ENCODE assay signal across 15 mouse cellular contexts in the genomic region with DNA sequence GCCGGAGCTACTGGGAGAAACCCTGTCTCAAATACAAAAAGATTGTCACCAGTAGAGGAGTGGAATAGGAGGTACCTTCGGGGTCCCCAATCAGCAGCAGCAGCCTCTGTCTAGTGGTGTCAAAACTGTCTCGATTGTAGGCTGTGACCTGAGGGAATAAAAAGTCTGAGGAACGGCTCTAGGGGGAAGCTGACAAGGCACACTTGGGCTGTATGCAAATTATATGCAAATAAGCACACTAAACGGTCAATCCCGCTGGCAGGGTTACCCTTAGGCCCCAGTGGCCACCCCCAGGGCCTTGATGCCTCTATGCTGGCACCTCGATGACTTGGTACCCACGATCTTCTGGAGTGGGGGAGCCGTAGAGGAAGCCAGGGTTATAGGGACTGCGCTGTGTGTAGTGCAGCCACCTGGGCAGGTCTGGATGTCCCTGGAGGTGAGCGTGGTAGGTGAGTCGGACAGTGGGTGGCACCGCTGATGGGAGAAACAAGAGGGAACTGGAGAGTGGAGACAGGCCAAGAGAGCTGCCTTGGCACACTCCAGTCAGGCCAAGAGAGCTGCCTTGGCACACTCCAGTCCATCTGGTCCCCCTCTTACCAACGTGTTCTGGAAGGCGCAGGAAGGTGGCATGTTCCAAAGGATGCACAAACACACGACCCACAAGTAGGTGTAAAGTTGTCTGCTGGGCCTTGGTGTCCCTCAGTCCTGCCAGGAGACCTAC. TPM values are rescaled to one million over a fixed set of nuclear protein-coding genes. Genes with fewer than 3 reads are reported as not detected.
DNase-seq lines count a peak whose midpoint lies in the region; ATAC-seq and TF ChIP-seq lines count a peak whose summit lies in the region.
"Had no signal": no experiment of that assay in that cellular context is flagged by ENCODE, and none has a peak within 500 bp of the region (broad histone marks: within the 10 kb centered on the region; RNA-seq: fewer than 3 reads in every experiment).

No protein-coding gene starts in this region.

- no peak for TF ChIP-seq POLR2A in CH12.LX (IDR thresholded peaks at IDR 0.05; ENCODE audit: low read depth, low read length)

- H3K9ac ChIP-seq in heart, embryonic 12.5 days: peak overlapping the region; percentile 70; the same call in 1 of the 2 replicates
- H3K9ac ChIP-seq in CH12.LX (ENCODE audit: insufficient read depth, low read depth): no peak overlapping the region
- H3K9ac ChIP-seq: embryonic facial prominence, embryonic 12.5 days; midbrain, embryonic 15.5 days had no signal

- TF ChIP-seq RAD21 in CH12.LX (IDR thresholded peaks at IDR 0.05; ENCODE audit: low read depth, low read length): no peak

- no peak for TF ChIP-seq CTCF in CH12.LX (conservative IDR thresholded peaks at IDR 0.05 in 1 of 2, IDR thresholded peaks at IDR 0.05 in 1 of 2; ENCODE audit: low read depth in 2 of 2, low read length in 2 of 2)

- DNase-seq in heart, adult 18-20 months: no peak
- DNase-seq in CH12.LX (ENCODE audit: extremely low read depth): peak; percentile 69
- DNase-seq in cerebellum, adult 18-20 months: peak; percentile 56 to 63
- DNase-seq in layer of hippocampus, postnatal 14 days (ENCODE audit: low spot score in 2 of 2): no peak
- DNase-seq in thymus, postnatal 25 days: no peak
- DNase-seq: kidney, adult 11 months; kidney, postnatal 14 days; lung, adult 2 months; right cerebral cortex, postnatal 14 days had no signal

- H3K4me2 ChIP-seq in heart, embryonic 12.5 days: peak overlapping the region; percentile 63
- peak overlapping the region; percentile 54 for H3K4me2 ChIP-seq in CH12.LX (ENCODE audit: insufficient read depth, low read depth, poor library complexity, severe bottlenecking)
- H3K4me2 ChIP-seq: embryonic facial prominence, embryonic 12.5 days; midbrain, embryonic 15.5 days had no signal

- TF ChIP-seq EP300 in CH12.LX (IDR thresholded peaks at IDR 0.05; ENCODE audit: low read length): peak; percentile 60; the same call in 1 of the 2 replicates

- in situ Hi-C loops in CH12.LX (cut with MboI; ENCODE audit: low pct_ligation_motif_present, low pct_unique_long_range_greater_than_20kb, low sequenced_read_pairs): loop anchor here (5.0 kb wide), 1 partner anchor 35 kb away; a partner anchor contains a TSS

- dilution Hi-C loops in CH12.LX (cut with MboI; ENCODE audit: extremely low pct_ligation_motif_present, extremely low pct_unique_long_range_greater_than_20kb, low sequenced_read_pairs): no loop called here

- 66% methylated on average over 16 of the region's 16 CpGs for WGBS in heart, embryonic 12.5 days

- no peaks in the 10 kb centered on the region for H3K79me2 ChIP-seq in CH12.LX (replicated peaks; ENCODE audit: control insufficient read depth, extremely low read depth, insufficient read depth, poor library complexity, severe bottlenecking)

- H3K36me3 ChIP-seq in heart, embryonic 12.5 days: no peaks in the 10 kb centered on the region
- H3K36me3 ChIP-seq in CH12.LX (replicated peaks in 1 of 2; ENCODE audit: control insufficient read depth in 1 of 2, insufficient read depth in 1 of 2, low read length in 1 of 2): no peaks in the 10 kb centered on the region
- H3K36me3 ChIP-seq: embryonic facial prominence, embryonic 12.5 days; midbrain, embryonic 15.5 days had no signal

- H3K4me1 ChIP-seq in heart, embryonic 12.5 days (replicated peaks): peaks cover 45% of the 10 kb centered on the region
- peaks cover 15 to 27% of the 10 kb centered on the region in 2 experiments for H3K4me1 ChIP-seq in CH12.LX (ENCODE audit: control insufficient read depth in 1 of 2, insufficient read depth in 2 of 2)
- H3K4me1 ChIP-seq: embryonic facial prominence, embryonic 12.5 days; midbrain, embryonic 15.5 days had no signal

- H3K4me3 ChIP-seq in heart, embryonic 12.5 days: peak overlapping the region; percentile 40; the same call in 1 of the 2 replicates
- H3K4me3 ChIP-seq in CH12.LX (replicated peaks in 1 of 3; ENCODE audit: low read depth in 2 of 3, low read length in 2 of 3, poor library complexity in 1 of 3): no peak overlapping the region
- H3K4me3 ChIP-seq: embryonic facial prominence, embryonic 12.5 days; midbrain, embryonic 15.5 days had no signal

- no peaks in the 10 kb centered on the region for H3K27me3 ChIP-seq in heart, embryonic 12.5 days (replicated peaks)
- H3K27me3 ChIP-seq in CH12.LX (replicated peaks): peaks cover 90% of the 10 kb centered on the region
- H3K27me3 ChIP-seq: embryonic facial prominence, embryonic 12.5 days; midbrain, embryonic 15.5 days had no signal

- no peaks in the 10 kb centered on the region for H3K9me3 ChIP-seq in heart, embryonic 12.5 days (replicated peaks)
- no peaks in the 10 kb centered on the region for H3K9me3 ChIP-seq in CH12.LX (replicated peaks; ENCODE audit: low read length)
- H3K9me3 ChIP-seq: embryonic facial prominence, embryonic 12.5 days; midbrain, embryonic 15.5 days had no signal

- no peak for ATAC-seq in heart, embryonic 12.5 days (ENCODE audit: insufficient number of reproducible peaks, low FRiP score)
- peak; percentile 48; the same call in 1 of the 2 replicates for ATAC-seq in granulocyte monocyte progenitor cell, adult 5-6 weeks (replicated peaks; ENCODE audit: poor library complexity, severe bottlenecking)
- ATAC-seq: hindbrain, embryonic 16.5 days; midbrain, embryonic 15.5 days had no signal

- peak overlapping the region; percentile 76; the same call in 1 of the 2 replicates for H3K27ac ChIP-seq in heart, embryonic 12.5 days (ENCODE audit: poor library complexity, severe bottlenecking)
- no peak overlapping the region for H3K27ac ChIP-seq in CH12.LX (ENCODE audit: insufficient read depth, low read depth)
- H3K27ac ChIP-seq: embryonic facial prominence, embryonic 12.5 days; midbrain, embryonic 15.5 days had no signal

TF ChIP-seq in CH12.LX, 34 proteins besides CTCF, POLR2A, EP300 and RAD21 (continues in another document):
- 0 out of 2 replicates have a peak, but pooled peaks have one; percentile 44 for TF ChIP-seq MAX (IDR thresholded peaks at IDR 0.05; ENCODE audit: low read length)
- TF ChIP-seq USF1 (IDR thresholded peaks at IDR 0.05; ENCODE audit: low read depth, low read length): no peak
- TF ChIP-seq MAFK (IDR thresholded peaks at IDR 0.05; ENCODE audit: insufficient replicate concordance, low read length): 0 out of 2 replicates have a peak, but pooled peaks have one; percentile 29
- no peak for TF ChIP-seq KAT2A (IDR thresholded peaks at IDR 0.05; ENCODE audit: insufficient replicate concordance, low read length)
- peak; percentile 69 for TF ChIP-seq BHLHE40 (IDR thresholded peaks at IDR 0.05; ENCODE audit: low read depth, low read length)
- TF ChIP-seq TBP (conservative IDR thresholded peaks at IDR 0.05; ENCODE audit: low read depth, low read length): no peak
- peak; percentile 19; the same call in 1 of the 2 replicates for TF ChIP-seq ETS1 (conservative IDR thresholded peaks at IDR 0.05; ENCODE audit: low read depth, low read length)
- TF ChIP-seq E2F4 (IDR thresholded peaks at IDR 0.05; ENCODE audit: insufficient replicate concordance, low read depth, low read length): no peak

RNA-seq across cellular contexts. Expression of a gene that starts 4.1 kb away (rescaled TPM):
- 20.6 and 26.6 TPM in 2 replicates for polyA plus RNA-seq in heart, embryonic 12.5 days (2016; fragmentation: Nextera tagmentation; extraction: Ambion mirVana)
- total RNA-seq in heart, adult 18-20 months (2021): 100 to 1,000 TPM; 182 to 184 TPM
- total RNA-seq in CH12.LX (2012; rRNA removed) (0.08 and 0.34 TPM in 2 replicates), CH12.LX (2014; rRNA removed) (not detected in 2 replicates)
- polyA plus RNA-seq in CH12.LX (2012; ENCODE audit: insufficient read length, low read depth): 0.39 and 0.45 TPM in 2 replicates
- not detected in 2 replicates for total RNA-seq in granulocyte monocyte progenitor cell, adult 5-6 weeks (2014; fragmentation: Nextera tagmentation)
- total RNA-seq in granulocyte monocyte progenitor cell, adult 5-6 weeks (2017): not detected in 2 replicates
- total RNA-seq in layer of hippocampus, postnatal 14 days (2021): under 1 TPM; 0.95 to 0.99 TPM
- polyA plus RNA-seq: liver, adult 2 months; midbrain, embryonic 15.5 days had no signal

RNA-seq across cellular contexts. Expression of a gene that starts 4.7 kb away (rescaled TPM):
- polyA plus RNA-seq in heart, embryonic 12.5 days (2016; fragmentation: Nextera tagmentation; extraction: Ambion mirVana): 0.30 TPM in 1 of 2 replicates, not detected in the other
- not detected for total RNA-seq in heart, adult 18-20 months (2021)
- total RNA-seq in CH12.LX (2012; rRNA removed) (not detected in 2 replicates), CH12.LX (2014; rRNA removed) (not detected in 2 replicates)
- polyA plus RNA-seq in CH12.LX (2012; ENCODE audit: insufficient read length, low read depth): not detected in 2 replicates
- not detected in 2 replicates for total RNA-seq in granulocyte monocyte progenitor cell, adult 5-6 weeks (2014; fragmentation: Nextera tagmentation)
- total RNA-seq in granulocyte monocyte progenitor cell, adult 5-6 weeks (2017): not detected in 2 replicates
- not detected for total RNA-seq in layer of hippocampus, postnatal 14 days (2021)
- total RNA-seq: liver, adult 2 months had no signal
- polyA plus RNA-seq: embryonic facial prominence, embryonic 12.5 days; hindbrain, embryonic 16.5 days; liver, adult 2 months; lung, adult 2 months; midbrain, embryonic 15.5 days had no signal

RNA-seq across cellular contexts. Expression of a gene that starts 18.8 kb away (rescaled TPM):
- 10.4 and 12.2 TPM in 2 replicates for polyA plus RNA-seq in heart, embryonic 12.5 days (2016; fragmentation: Nextera tagmentation; extraction: Ambion mirVana)
- 10 to 100 TPM; 44.8 to 47.2 TPM for total RNA-seq in heart, adult 18-20 months (2021)
- total RNA-seq in CH12.LX (2012; rRNA removed): 21.2 and 21.8 TPM in 2 replicates
- total RNA-seq in CH12.LX (2014; rRNA removed): 5.7 and 7.8 TPM in 2 replicates
- polyA plus RNA-seq in CH12.LX (2012; ENCODE audit: insufficient read length, low read depth): 20.3 and 21.2 TPM in 2 replicates
- total RNA-seq in granulocyte monocyte progenitor cell, adult 5-6 weeks (2014; fragmentation: Nextera tagmentation): 50.3 and 61.7 TPM in 2 replicates
- 67.7 and 71.9 TPM in 2 replicates for total RNA-seq in granulocyte monocyte progenitor cell, adult 5-6 weeks (2017)
- total RNA-seq in layer of hippocampus, postnatal 14 days (2021): 100 to 1,000 TPM; 705 to 706 TPM

RNA-seq across cellular contexts. Expression of a gene that starts 36.0 kb away (rescaled TPM):
- polyA plus RNA-seq in heart, embryonic 12.5 days (2016; fragmentation: Nextera tagmentation; extraction: Ambion mirVana): 404 and 446 TPM in 2 replicates
- 10 to 100 TPM; 43.0 to 53.3 TPM for total RNA-seq in heart, adult 18-20 months (2021)
- total RNA-seq in CH12.LX (2012; rRNA removed) (0.13 TPM in 2 replicates), CH12.LX (2014; rRNA removed) (not detected in 2 replicates)
- 0.11 and 0.16 TPM in 2 replicates for polyA plus RNA-seq in CH12.LX (2012; ENCODE audit: insufficient read length, low read depth)
- total RNA-seq in granulocyte monocyte progenitor cell, adult 5-6 weeks (2014; fragmentation: Nextera tagmentation): not detected in 2 replicates
- not detected in 2 replicates for total RNA-seq in granulocyte monocyte progenitor cell, adult 5-6 weeks (2017)
- total RNA-seq in layer of hippocampus, postnatal 14 days (2021): 10 to 100 TPM; 39.7 to 59.5 TPM

RNA-seq across cellular contexts. Expression of a gene that starts 37.6 kb away (rescaled TPM):
- polyA plus RNA-seq in heart, embryonic 12.5 days (2016; fragmentation: Nextera tagmentation; extraction: Ambion mirVana): 14.8 and 16.5 TPM in 2 replicates
- total RNA-seq in heart, adult 18-20 months (2021): 1 to 10 TPM; 1.1 to 1.9 TPM
- total RNA-seq in CH12.LX (2012; rRNA removed): 0.04 and 0.17 TPM in 2 replicates
- 0.07 TPM in 1 of 2 replicates, not detected in the other for total RNA-seq in CH12.LX (2014; rRNA removed)
- polyA plus RNA-seq in CH12.LX (2012; ENCODE audit: insufficient read length, low read depth): not detected in 2 replicates
- 0.34 and 0.49 TPM in 2 replicates for total RNA-seq in granulocyte monocyte progenitor cell, adult 5-6 weeks (2014; fragmentation: Nextera tagmentation)
- 0.05 and 0.65 TPM in 2 replicates for total RNA-seq in granulocyte monocyte progenitor cell, adult 5-6 weeks (2017)
- 10 to 100 TPM; 73.6 to 78.1 TPM for total RNA-seq in layer of hippocampus, postnatal 14 days (2021)

Comparison
In these comparisons a context has a peak if more than half of its experiments do, and no peak if none do; other contexts are left out.
1. DNase-seq: peak in CH12.LX (single experiment) and cerebellum, adult 18-20 months (2 of 2); none in heart, adult 18-20 months (0 of 2), layer of hippocampus, postnatal 14 days (0 of 2) and thymus, postnatal 25 days (single experiment).
2. RNA of a gene that starts 4.1 kb away (total RNA-seq): 182 to 184 TPM in heart, adult 18-20 months; 0.95 to 0.99 TPM in layer of hippocampus, postnatal 14 days, 0.08 to 0.34 TPM in CH12.LX and not detected in granulocyte monocyte progenitor cell, adult 5-6 weeks; every median in the first group is over 10 times any median in the second.
3. RNA of a gene that starts 18.8 kb away (total RNA-seq): 705 to 706 TPM in layer of hippocampus, postnatal 14 days; 50.3 to 71.9 TPM in granulocyte monocyte progenitor cell, adult 5-6 weeks, 44.8 to 47.2 TPM in heart, adult 18-20 months and 5.7 to 21.8 TPM in CH12.LX; every median in the first group is over 4 times any median in the second.